Mouse (Mus musculus): Measurements from ENCODE around the gene Exosc2. TPM values are rescaled to one million over a fixed set of nuclear protein-coding genes. Genes with fewer than 3 reads are reported as not detected.

Exosc2 gene
- polyA plus RNA-seq, 1 experiment from 2014 or later, result 44.0 TPM

- H3K4me2 ChIP-seq (ENCODE audit: low read length), result 0 out of 2 replicates have a peak overlapping the region, but pooled peaks have one; percentile 13
- no peak for ATAC-seq
- WGBS, result 0% methylated on average over 12 of the region's 13 CpGs
These were observed 31.1 kb upstream of the Exosc2 start for GRCm38 (mm10) chr2:31639466-31639760.

GRCm38 (mm10) chr2:31639901-31640608 lies 30.5 kb upstream of the Exosc2 start, which contains the start of gene Prdm12:
TSS of gene Prdm12 (plus strand) at chr2:31640037.
- peak within 1 kb of the TSS; percentile 20 for H3K4me2 ChIP-seq (ENCODE audit: low read length)
- H3K27ac ChIP-seq (ENCODE audit: low read length), result no peak within 1 kb of the TSS

More at GRCm38 (mm10) chr2:31639466-31639760, 31.1 kb upstream of the Exosc2 start:
- Histone ChIP-seq H3K4me3 (replicated peaks; ENCODE audit: low read length) (no peak overlapping the region; the same call in 1 of the 2 replicates), H3K27me3 (replicated peaks; ENCODE audit: control insufficient read depth, insufficient read depth, low read length) (peaks cover 82% of the 10 kb centered on the region), H3K36me3 (ENCODE audit: control insufficient read depth, insufficient read depth) (no peaks in the 10 kb centered on the region), H3K4me1 (replicated peaks; ENCODE audit: control insufficient read depth, insufficient read depth, low read length) (peaks cover 47% of the 10 kb centered on the region), H3K9me3 (ENCODE audit: control insufficient read depth, low read length) (no peaks in the 10 kb centered on the region), H3K9ac (replicated peaks; ENCODE audit: low read depth, low read length) (no peak overlapping the region), H3K27ac (ENCODE audit: low read length) (no peak overlapping the region)

GRCm38 (mm10) chr2:31640609-31641507 lies 29.7 kb upstream of the Exosc2 start:
- H3K9ac ChIP-seq (replicated peaks; ENCODE audit: low read depth, low read length), result no peak overlapping the region
- peaks cover 40% of the 10 kb centered on the region for H3K4me1 ChIP-seq (replicated peaks; ENCODE audit: control insufficient read depth, insufficient read depth, low read length)
- no peaks in the 10 kb centered on the region for H3K36me3 ChIP-seq (ENCODE audit: control insufficient read depth, insufficient read depth)
- H3K4me2 ChIP-seq (ENCODE audit: low read length), result peak overlapping the region; percentile 20
- H3K4me3 ChIP-seq (replicated peaks; ENCODE audit: low read length), result peak overlapping the region; percentile 15
- H3K9me3 ChIP-seq (ENCODE audit: control insufficient read depth, low read length), result no peaks in the 10 kb centered on the region
- H3K27ac ChIP-seq (ENCODE audit: low read length), result no peak overlapping the region
- peaks cover 77% of the 10 kb centered on the region for H3K27me3 ChIP-seq (replicated peaks; ENCODE audit: control insufficient read depth, insufficient read depth, low read length)
- 0 out of 2 replicates have a peak, but pooled peaks have one; percentile 15 for ATAC-seq
- under 1% methylated on average over 48 of the region's 48 CpGs for WGBS

More at GRCm38 (mm10) chr2:31639901-31640608, 30.5 kb upstream of the Exosc2 start, which contains the start of gene Prdm12:
- H3K4me1 ChIP-seq (replicated peaks; ENCODE audit: control insufficient read depth, insufficient read depth, low read length), result peaks cover 47% of the 10 kb centered on the region
- no peak for ATAC-seq
- H3K9ac ChIP-seq (replicated peaks; ENCODE audit: low read depth, low read length), result no peak within 1 kb of the TSS
- no peaks in the 10 kb centered on the region for H3K9me3 ChIP-seq (ENCODE audit: control insufficient read depth, low read length)
- H3K4me3 ChIP-seq (replicated peaks; ENCODE audit: low read length), result peak within 1 kb of the TSS; percentile 15
- 2% methylated on average over 41 of the region's 41 CpGs for WGBS
- peaks cover 80% of the 10 kb centered on the region for H3K27me3 ChIP-seq (replicated peaks; ENCODE audit: control insufficient read depth, insufficient read depth, low read length)
- no peaks in the 10 kb centered on the region for H3K36me3 ChIP-seq (ENCODE audit: control insufficient read depth, insufficient read depth)

- peaks cover 34% of the 10 kb centered on the region for H3K4me1 ChIP-seq (replicated peaks; ENCODE audit: control insufficient read depth, insufficient read depth, low read length)
- H3K27me3 ChIP-seq (replicated peaks; ENCODE audit: control insufficient read depth, insufficient read depth, low read length), result peaks cover 75% of the 10 kb centered on the region
- no peak for ATAC-seq
- no peak overlapping the region for H3K27ac ChIP-seq (ENCODE audit: low read length)
- H3K9ac ChIP-seq (replicated peaks; ENCODE audit: low read depth, low read length), result no peak overlapping the region
- H3K4me2 ChIP-seq (ENCODE audit: low read length), result no peak overlapping the region; the same call in 1 of the 2 replicates
- H3K9me3 ChIP-seq (ENCODE audit: control insufficient read depth, low read length), result no peaks in the 10 kb centered on the region
- peak overlapping the region; percentile 15; the same call in 1 of the 2 replicates for H3K4me3 ChIP-seq (replicated peaks; ENCODE audit: low read length)
- H3K36me3 ChIP-seq (ENCODE audit: control insufficient read depth, insufficient read depth), result no peaks in the 10 kb centered on the region
- 1% methylated on average over 11 of the region's 11 CpGs for WGBS
These were observed 29.0 kb upstream of the Exosc2 start for GRCm38 (mm10) chr2:31641508-31641830.

GRCm38 (mm10) chr2:31641929-31642328 lies 28.6 kb upstream of the Exosc2 start:
- no peak for ATAC-seq
- 12% methylated on average over 18 of the region's 18 CpGs for WGBS

GRCm38 (mm10) chr2:31653971-31654853 lies 16.3 kb upstream of the Exosc2 start:
- peak overlapping the region; percentile 51 for H3K9ac ChIP-seq (replicated peaks; ENCODE audit: low read depth, low read length)
- H3K4me2 ChIP-seq (ENCODE audit: low read length), result peak overlapping the region; percentile 82
- peaks cover 10% of the 10 kb centered on the region for H3K4me1 ChIP-seq (replicated peaks; ENCODE audit: control insufficient read depth, insufficient read depth, low read length)
- no peak overlapping the region for H3K27ac ChIP-seq (ENCODE audit: low read length)
- peaks cover 66% of the 10 kb centered on the region for H3K27me3 ChIP-seq (replicated peaks; ENCODE audit: control insufficient read depth, insufficient read depth, low read length)
- under 1% methylated on average over 93 of the region's 109 CpGs for WGBS
- H3K9me3 ChIP-seq (ENCODE audit: control insufficient read depth, low read length), result no peaks in the 10 kb centered on the region
- no peaks in the 10 kb centered on the region for H3K36me3 ChIP-seq (ENCODE audit: control insufficient read depth, insufficient read depth)
- H3K4me3 ChIP-seq (replicated peaks; ENCODE audit: low read length), result peak overlapping the region; percentile 57
- ATAC-seq, result peak; percentile 87

More at GRCm38 (mm10) chr2:31641929-31642328, 28.6 kb upstream of the Exosc2 start:
- H3K27ac ChIP-seq (ENCODE audit: low read length), result no peak overlapping the region
- H3K4me1 ChIP-seq (replicated peaks; ENCODE audit: control insufficient read depth, insufficient read depth, low read length), result peaks cover 29% of the 10 kb centered on the region
- no peaks in the 10 kb centered on the region for H3K36me3 ChIP-seq (ENCODE audit: control insufficient read depth, insufficient read depth)
- 0 out of 2 replicates have a peak overlapping the region, but pooled peaks have one; percentile 12 for H3K4me3 ChIP-seq (replicated peaks; ENCODE audit: low read length)
- H3K4me2 ChIP-seq (ENCODE audit: low read length), result no peak overlapping the region
- no peak overlapping the region for H3K9ac ChIP-seq (replicated peaks; ENCODE audit: low read depth, low read length)
- H3K9me3 ChIP-seq (ENCODE audit: control insufficient read depth, low read length), result no peaks in the 10 kb centered on the region
- peaks cover 71% of the 10 kb centered on the region for H3K27me3 ChIP-seq (replicated peaks; ENCODE audit: control insufficient read depth, insufficient read depth, low read length)

- no peak for ATAC-seq
These were observed 15.5 kb upstream of the Exosc2 start for GRCm38 (mm10) chr2:31654854-31655559.

GRCm38 (mm10) chr2:31656374-31656773 lies 14.1 kb upstream of the Exosc2 start:
- no peak for ATAC-seq
- WGBS, result 87% methylated on average over 7 of the region's 7 CpGs

More at GRCm38 (mm10) chr2:31654854-31655559, 15.5 kb upstream of the Exosc2 start:
- H3K27me3 ChIP-seq (replicated peaks; ENCODE audit: control insufficient read depth, insufficient read depth, low read length), result peaks cover 60% of the 10 kb centered on the region
- no peak overlapping the region for H3K27ac ChIP-seq (ENCODE audit: low read length)
- H3K4me2 ChIP-seq (ENCODE audit: low read length), result peak overlapping the region; percentile 82
- H3K9me3 ChIP-seq (ENCODE audit: control insufficient read depth, low read length), result no peaks in the 10 kb centered on the region
- WGBS, result 2% methylated on average over 22 of the region's 22 CpGs
- no peaks in the 10 kb centered on the region for H3K36me3 ChIP-seq (ENCODE audit: control insufficient read depth, insufficient read depth)
- H3K4me1 ChIP-seq (replicated peaks; ENCODE audit: control insufficient read depth, insufficient read depth, low read length), result peaks cover 10% of the 10 kb centered on the region
- H3K9ac ChIP-seq (replicated peaks; ENCODE audit: low read depth, low read length), result peak overlapping the region; percentile 51; the same call in 1 of the 2 replicates
- peak overlapping the region; percentile 57 for H3K4me3 ChIP-seq (replicated peaks; ENCODE audit: low read length)

More at GRCm38 (mm10) chr2:31656374-31656773, 14.1 kb upstream of the Exosc2 start:
- no peak overlapping the region for H3K27ac ChIP-seq (ENCODE audit: low read length)
- no peaks in the 10 kb centered on the region for H3K9me3 ChIP-seq (ENCODE audit: control insufficient read depth, low read length)
- peaks cover 50% of the 10 kb centered on the region for H3K27me3 ChIP-seq (replicated peaks; ENCODE audit: control insufficient read depth, insufficient read depth, low read length)
- no peaks in the 10 kb centered on the region for H3K36me3 ChIP-seq (ENCODE audit: control insufficient read depth, insufficient read depth)
- no peak overlapping the region for H3K4me3 ChIP-seq (replicated peaks; ENCODE audit: low read length)
- no peak overlapping the region for H3K9ac ChIP-seq (replicated peaks; ENCODE audit: low read depth, low read length)
- no peak overlapping the region for H3K4me2 ChIP-seq (ENCODE audit: low read length)
- H3K4me1 ChIP-seq (replicated peaks; ENCODE audit: control insufficient read depth, insufficient read depth, low read length), result peaks cover 10% of the 10 kb centered on the region

All from forebrain, embryonic 16.5 days (tissue).